Mouse (Mus musculus): ENCODE results near the gene Lsm11. TPM values are rescaled to one million over a fixed set of nuclear protein-coding genes. Genes with fewer than 3 reads are reported as not detected.

The Lsm11 gene
- polyA plus RNA-seq, 1 experiment from 2014 or later, result 5.6 TPM

GRCm38 (mm10) chr11:45926640-45927082, 18.1 kb downstream of the Lsm11 start:
- no peak overlapping the region for H3K9ac ChIP-seq
- H3K27ac ChIP-seq, result peak overlapping the region; percentile 63; the same call in 1 of the 2 replicates
- H3K4me2 ChIP-seq, result peak overlapping the region; percentile 60
- H3K27me3 ChIP-seq, result no peaks in the 10 kb centered on the region
- no peaks in the 10 kb centered on the region for H3K4me1 ChIP-seq
- H3K36me3 ChIP-seq, result peaks cover 18% of the 10 kb centered on the region; the same call in 1 of the 2 replicates
- peak overlapping the region; percentile 43 for H3K4me3 ChIP-seq
- peak; percentile 59 for ATAC-seq (ENCODE audit: insufficient number of reproducible peaks, low FRiP score, low TSS enrichment, low read depth)
- WGBS, result under 1% methylated on average over 9 of the region's 9 CpGs
- no peaks in the 10 kb centered on the region for H3K9me3 ChIP-seq

- H3K27ac ChIP-seq, result no peak overlapping the region
- 27% methylated on average over 6 of the region's 6 CpGs for WGBS
Measured at GRCm38 (mm10) chr11:45925436-45925835, 19.3 kb downstream of the Lsm11 start.

GRCm38 (mm10) chr11:45921480-45921898, 23.2 kb downstream of the Lsm11 start:
- Histone ChIP-seq H3K4me3 (no peak overlapping the region), H3K4me2 (no peak overlapping the region), H3K4me1 (0 out of 2 replicates have a peak, but pooled peaks cover 3% of the 10 kb centered on the region), H3K27ac (no peak overlapping the region), H3K36me3 (no peaks in the 10 kb centered on the region), H3K9me3 (no peaks in the 10 kb centered on the region), H3K9ac (no peak overlapping the region), H3K27me3 (no peaks in the 10 kb centered on the region)
- ATAC-seq (ENCODE audit: insufficient number of reproducible peaks, low FRiP score, low TSS enrichment, low read depth), result no peak
- 14% methylated on average over 10 of the region's 10 CpGs for WGBS

More at GRCm38 (mm10) chr11:45925436-45925835, 19.3 kb downstream of the Lsm11 start:
- H3K4me2 ChIP-seq, result no peak overlapping the region
- ATAC-seq (ENCODE audit: insufficient number of reproducible peaks, low FRiP score, low TSS enrichment, low read depth), result no peak
- H3K4me1 ChIP-seq, result 0 out of 2 replicates have a peak, but pooled peaks cover 3% of the 10 kb centered on the region
- H3K27me3 ChIP-seq, result no peaks in the 10 kb centered on the region
- no peaks in the 10 kb centered on the region for H3K9me3 ChIP-seq
- no peak overlapping the region for H3K9ac ChIP-seq
- no peak overlapping the region for H3K4me3 ChIP-seq
- peaks cover 12% of the 10 kb centered on the region; the same call in 1 of the 2 replicates for H3K36me3 ChIP-seq

- ATAC-seq (ENCODE audit: insufficient number of reproducible peaks, low FRiP score, low TSS enrichment, low read depth), result no peak
- H3K27ac ChIP-seq, result no peak overlapping the region
- 0 out of 2 replicates have a peak, but pooled peaks cover 3% of the 10 kb centered on the region for H3K4me1 ChIP-seq
- H3K27me3 ChIP-seq, result no peaks in the 10 kb centered on the region
- H3K36me3 ChIP-seq, result no peaks in the 10 kb centered on the region
- H3K9me3 ChIP-seq, result no peaks in the 10 kb centered on the region
- no peak overlapping the region for H3K9ac ChIP-seq
- WGBS, result 51% methylated on average over 8 of the region's 8 CpGs
- H3K4me3 ChIP-seq, result no peak overlapping the region
- no peak overlapping the region for H3K4me2 ChIP-seq
Measured at GRCm38 (mm10) chr11:45921026-45921425, 23.7 kb downstream of the Lsm11 start.

- no peaks in the 10 kb centered on the region for H3K9me3 ChIP-seq
- H3K4me2 ChIP-seq, result no peak overlapping the region
- H3K36me3 ChIP-seq, result no peaks in the 10 kb centered on the region
- ATAC-seq (ENCODE audit: insufficient number of reproducible peaks, low FRiP score, low TSS enrichment, low read depth), result no peak
- no peak overlapping the region for H3K4me3 ChIP-seq
- 0 out of 2 replicates have a peak, but pooled peaks cover 3% of the 10 kb centered on the region for H3K4me1 ChIP-seq
- no peak overlapping the region for H3K9ac ChIP-seq
- 80% methylated on average over 4 of the region's 4 CpGs for WGBS
- no peaks in the 10 kb centered on the region for H3K27me3 ChIP-seq
- no peak overlapping the region for H3K27ac ChIP-seq
Measured at GRCm38 (mm10) chr11:45918836-45919235, 25.9 kb downstream of the Lsm11 start.

DNA sequence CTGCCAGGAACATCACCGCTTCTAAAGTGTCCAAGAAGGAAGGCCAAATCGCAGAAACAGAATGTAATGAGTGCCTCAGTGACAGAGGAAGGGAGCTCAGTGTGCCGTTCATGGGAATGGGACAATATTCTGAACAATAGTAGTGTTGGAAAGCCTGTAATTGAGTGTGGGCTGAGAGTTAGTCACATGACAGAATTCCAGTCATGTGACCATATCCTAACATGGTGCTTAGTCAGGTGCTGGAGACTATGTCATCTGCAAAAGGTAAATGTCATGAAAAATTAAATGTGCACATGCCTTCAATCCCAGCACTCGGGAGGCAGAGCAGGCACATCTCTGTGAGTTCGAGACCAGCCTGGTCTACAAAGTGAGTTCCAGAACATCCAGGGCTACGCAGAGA, 26.7 kb downstream of the Lsm11 start:
- 91% methylated on average over 6 of the region's 6 CpGs for WGBS
- Histone ChIP-seq H3K27me3 (no peaks in the 10 kb centered on the region), H3K9me3 (no peaks in the 10 kb centered on the region), H3K4me1 (0 out of 2 replicates have a peak, but pooled peaks cover 3% of the 10 kb centered on the region), H3K27ac (no peak overlapping the region), H3K4me3 (no peak overlapping the region), H3K9ac (no peak overlapping the region), H3K4me2 (no peak overlapping the region), H3K36me3 (no peaks in the 10 kb centered on the region)
- ATAC-seq (ENCODE audit: insufficient number of reproducible peaks, low FRiP score, low TSS enrichment, low read depth), result no peak

- Histone ChIP-seq H3K4me2 (no peak overlapping the region), H3K4me1 (no peaks in the 10 kb centered on the region), H3K27me3 (no peaks in the 10 kb centered on the region), H3K27ac (no peak overlapping the region), H3K9ac (no peak overlapping the region), H3K9me3 (no peaks in the 10 kb centered on the region), H3K4me3 (no peak overlapping the region), H3K36me3 (peaks cover 12% of the 10 kb centered on the region)
- no peak for ATAC-seq (ENCODE audit: insufficient number of reproducible peaks, low FRiP score, low TSS enrichment, low read depth)
- 83% methylated on average over 10 of the region's 10 CpGs for WGBS
Measured at GRCm38 (mm10) chr11:45916196-45916595, 28.5 kb downstream of the Lsm11 start.

- no peak overlapping the region for H3K4me3 ChIP-seq
- no peaks in the 10 kb centered on the region for H3K4me1 ChIP-seq
- H3K27me3 ChIP-seq, result no peaks in the 10 kb centered on the region
- H3K9ac ChIP-seq, result no peak overlapping the region
- no peak overlapping the region for H3K4me2 ChIP-seq
- no peak overlapping the region for H3K27ac ChIP-seq
- no peaks in the 10 kb centered on the region for H3K9me3 ChIP-seq
- peaks cover 60% of the 10 kb centered on the region for H3K36me3 ChIP-seq
- ATAC-seq (ENCODE audit: insufficient number of reproducible peaks, low FRiP score, low TSS enrichment, low read depth), result no peak
- 95% methylated on average over 5 of the region's 5 CpGs for WGBS
Measured at GRCm38 (mm10) chr11:45910701-45911100, 34.0 kb downstream of the Lsm11 start.

GRCm38 (mm10) chr11:45908894-45909293, 35.8 kb downstream of the Lsm11 start:
- Histone ChIP-seq H3K4me2 (no peak overlapping the region), H3K36me3 (peaks cover 66% of the 10 kb centered on the region), H3K27me3 (no peaks in the 10 kb centered on the region), H3K4me1 (no peaks in the 10 kb centered on the region), H3K27ac (no peak overlapping the region), H3K9ac (no peak overlapping the region), H3K4me3 (no peak overlapping the region), H3K9me3 (no peaks in the 10 kb centered on the region)
- 94% methylated on average over 7 of the region's 7 CpGs for WGBS
- ATAC-seq (ENCODE audit: insufficient number of reproducible peaks, low FRiP score, low TSS enrichment, low read depth), result no peak

DNA sequence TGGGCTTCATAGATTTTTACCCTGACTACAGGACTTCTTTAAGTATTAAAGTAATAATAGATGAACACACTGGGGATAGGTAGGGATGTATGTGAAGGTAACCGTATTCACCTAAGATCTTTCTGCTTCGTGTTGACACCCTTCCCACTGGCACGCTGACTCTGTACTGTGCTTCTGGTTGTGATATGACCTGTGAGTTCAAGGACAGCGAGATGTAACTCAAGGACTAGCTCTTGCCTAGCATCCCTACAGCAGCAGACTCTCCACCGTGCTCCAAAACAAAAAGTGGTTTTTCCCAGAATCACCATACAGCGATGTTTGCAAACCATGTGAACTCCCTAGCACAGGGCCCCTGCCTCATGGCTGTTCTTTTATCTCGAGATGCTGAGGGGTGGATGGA, 36.7 kb downstream of the Lsm11 start:
- no peaks in the 10 kb centered on the region for H3K9me3 ChIP-seq
- WGBS, result 94% methylated on average over 7 of the region's 7 CpGs
- no peak overlapping the region for H3K4me3 ChIP-seq
- ATAC-seq (ENCODE audit: insufficient number of reproducible peaks, low FRiP score, low TSS enrichment, low read depth), result no peak
- H3K36me3 ChIP-seq, result peaks cover 74% of the 10 kb centered on the region
- no peak overlapping the region for H3K9ac ChIP-seq
- H3K27me3 ChIP-seq, result no peaks in the 10 kb centered on the region
- no peak overlapping the region for H3K27ac ChIP-seq
- H3K4me2 ChIP-seq, result no peak overlapping the region
- H3K4me1 ChIP-seq, result no peaks in the 10 kb centered on the region

DNA sequence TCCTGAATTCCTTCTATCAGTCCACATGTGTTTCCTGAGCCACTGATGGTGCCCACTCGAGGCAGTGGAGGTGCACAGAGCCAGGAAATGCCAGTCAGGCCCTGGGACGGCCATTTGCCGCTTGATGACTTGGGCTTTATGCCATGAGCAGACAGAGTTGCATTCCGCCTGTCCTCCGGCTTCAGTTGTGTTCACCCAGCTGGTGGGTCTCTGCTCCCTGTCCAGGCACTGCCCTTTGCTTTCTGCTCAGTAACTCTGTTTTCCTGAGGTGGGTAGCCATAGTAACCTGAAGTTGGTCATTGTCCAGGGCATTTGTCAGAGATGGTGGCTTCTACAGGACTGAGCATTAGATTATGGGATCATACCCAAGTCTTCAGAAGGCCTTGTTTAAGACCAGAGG, 37.4 kb downstream of the Lsm11 start:
- no peak overlapping the region for H3K27ac ChIP-seq
- no peak overlapping the region for H3K4me3 ChIP-seq
- peaks cover 79% of the 10 kb centered on the region for H3K36me3 ChIP-seq
- ATAC-seq (ENCODE audit: insufficient number of reproducible peaks, low FRiP score, low TSS enrichment, low read depth), result no peak
- 78% methylated on average over 5 of the region's 5 CpGs for WGBS
- no peak overlapping the region for H3K4me2 ChIP-seq
- H3K27me3 ChIP-seq, result no peaks in the 10 kb centered on the region
- H3K9ac ChIP-seq, result no peak overlapping the region
- no peaks in the 10 kb centered on the region for H3K9me3 ChIP-seq
- H3K4me1 ChIP-seq, result no peaks in the 10 kb centered on the region

DNA sequence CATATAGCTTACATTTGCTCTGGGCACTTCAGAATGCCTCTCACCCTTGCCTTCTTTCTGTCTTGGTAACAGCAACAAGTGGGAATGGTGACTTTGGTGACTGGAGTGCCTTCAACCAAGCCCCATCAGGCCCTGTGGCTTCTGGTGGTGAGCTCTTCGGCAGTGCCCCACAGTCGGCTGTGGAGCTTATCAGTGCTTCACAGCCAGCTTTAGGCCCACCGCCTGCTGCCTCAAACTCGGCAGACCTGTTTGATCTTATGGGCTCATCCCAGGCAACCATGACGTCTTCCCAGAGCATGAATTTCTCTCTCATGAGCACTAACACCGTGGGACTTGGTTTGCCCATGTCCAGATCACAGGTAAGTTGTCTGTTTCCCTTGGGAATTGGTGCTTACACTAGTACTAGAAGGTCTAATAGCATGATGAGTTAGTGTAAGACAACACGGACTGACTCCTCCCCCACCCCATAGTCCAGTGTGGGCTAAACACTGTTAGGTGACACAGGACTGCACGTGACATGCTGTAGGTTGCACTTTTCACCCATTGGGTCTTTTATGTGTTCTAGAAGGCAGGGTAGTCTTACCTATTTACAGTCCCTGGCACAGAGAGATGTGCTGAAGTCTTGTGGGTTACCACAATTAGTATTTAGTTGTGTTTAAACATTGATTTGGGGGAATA, 38.5 kb downstream of the Lsm11 start:
- H3K9me3 ChIP-seq, result no peaks in the 10 kb centered on the region
- no peaks in the 10 kb centered on the region for H3K4me1 ChIP-seq
- ATAC-seq (ENCODE audit: insufficient number of reproducible peaks, low FRiP score, low TSS enrichment, low read depth), result no peak
- H3K27ac ChIP-seq, result no peak overlapping the region
- 91% methylated on average over 8 of the region's 8 CpGs for WGBS
- no peak overlapping the region for H3K9ac ChIP-seq
- no peak overlapping the region for H3K4me2 ChIP-seq
- H3K4me3 ChIP-seq, result no peak overlapping the region
- no peaks in the 10 kb centered on the region for H3K27me3 ChIP-seq
- peaks cover 73% of the 10 kb centered on the region for H3K36me3 ChIP-seq
